Mouse (Mus musculus) kidney, embryonic 16.5 days (tissue): Measurements from ENCODE around the gene App. TPM values are rescaled to one million over a fixed set of nuclear protein-coding genes. Genes with fewer than 3 reads are reported as not detected.
A peak's percentile ranks its signal among the peaks of the same experiment; 100 is the strongest.

Experiments
- ATAC-seq: fragments of 200-750 bp; cut with Nextera tagmentation; 2 replicates; pipeline ENCODE4 v1.8.0; 2017; ENCODE audit warnings: moderate TSS enrichment; ENCODE audit not compliant: low FRiP score, low TSS enrichment
- H3K27ac ChIP-seq: fragments of 300-500 bp; sonication (generic); 2 replicates; pipeline ENCODE4 v1.5.1; 2014; ENCODE audit warnings: low read length
- H3K27me3 ChIP-seq: fragments of 300-500 bp; sonication (generic); 2 replicates; pipeline ENCODE4 v1.6.1; 2014; ENCODE audit warnings: low read length, control low read depth, mixed read lengths; ENCODE audit not compliant: insufficient read depth
- H3K36me3 ChIP-seq: fragments of 300-500 bp; sonication (generic); 2 replicates; pipeline ENCODE4 v1.6.1; 2014; ENCODE audit warnings: low read length, control low read depth, mixed read lengths; ENCODE audit not compliant: insufficient read depth
- H3K4me1 ChIP-seq: fragments of 300-500 bp; sonication (generic); 2 replicates; pipeline ENCODE4 v1.6.1; 2014; ENCODE audit warnings: low read length, control low read depth, mixed read lengths; ENCODE audit not compliant: insufficient read depth
- H3K4me2 ChIP-seq: fragments of 300-500 bp; sonication (generic); replicated peaks from 2 replicates; pipeline ENCODE4 v1.6.1; 2014; ENCODE audit warnings: low read depth, low read length
- H3K4me3 ChIP-seq: fragments of 300-500 bp; sonication (generic); 2 replicates; pipeline ENCODE4 v1.5.1; 2014; ENCODE audit warnings: mild to moderate bottlenecking, low read length
- H3K9ac ChIP-seq: fragments of 300-500 bp; sonication (generic); replicated peaks from 2 replicates; pipeline ENCODE4 v1.6.1; 2014; ENCODE audit warnings: low read length
- H3K9me3 ChIP-seq: fragments of 300-500 bp; sonication (generic); 2 replicates; pipeline ENCODE4 v1.6.1; 2016; ENCODE audit warnings: low read length, control low read depth
- WGBS: fragments of 180-500 bp; shearing (Covaris S2); extraction: QIAGEN DNeasy Blood & Tissue Kit; methylation state at CpG from one replicate; pipeline ENCODE4 v1.1.7; 2014; 5-methylcytosine and 5-hydroxymethylcytosine counted together
- polyA plus RNA-seq: library from polyadenylated mRNA; unstranded; fragments of >200 nt; fragmentation: Nextera tagmentation; extraction: Ambion mirVana; gene quantifications from 2 replicates; pipeline ENCODE4 v1.2.1, GENCODE M21; 2015

The App gene
- polyA plus RNA-seq, 1 experiment from 2014 or later = 336 TPM

- ATAC-seq = peak; percentile 43; the same call in 1 of the 2 replicates
- WGBS = 83% methylated on average over 1 of the region's 1 CpGs
- Histone ChIP-seq H3K36me3 (peaks cover 34% of the 10 kb centered on the region), H3K9ac (no peak overlapping the region), H3K4me3 (no peak overlapping the region), H3K4me1 (peaks cover 25% of the 10 kb centered on the region; the same call in 1 of the 2 replicates), H3K4me2 (no peak overlapping the region), H3K27ac (no peak overlapping the region), H3K27me3 (no peaks in the 10 kb centered on the region), H3K9me3 (no peaks in the 10 kb centered on the region)
Observed at GRCm38 (mm10) chr16:85084152-85084551, 89.4 kb downstream of the App start.

DNA sequence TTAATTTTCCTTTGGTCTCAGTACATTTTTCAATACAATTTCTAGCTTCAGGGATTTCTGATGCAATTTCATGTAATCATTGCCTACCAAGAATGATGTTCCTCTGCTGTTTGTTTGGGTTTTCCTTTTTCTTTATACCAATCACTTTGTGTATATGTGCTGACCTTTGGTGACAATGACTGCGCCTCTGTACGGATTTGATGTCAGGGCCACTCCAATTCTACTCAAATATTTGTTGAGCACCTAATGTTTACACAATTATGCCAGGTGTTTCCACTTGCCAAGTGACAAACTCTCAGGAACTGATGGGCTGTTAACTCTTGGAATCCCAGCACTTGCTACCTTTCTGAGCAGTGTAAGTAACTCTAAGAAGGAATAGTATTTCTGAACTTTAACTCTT, 98.2 kb downstream of the App start:
- H3K9ac ChIP-seq = no peak overlapping the region
- H3K27me3 ChIP-seq = no peaks in the 10 kb centered on the region
- H3K4me1 ChIP-seq = 0 out of 2 replicates have a peak, but pooled peaks cover 4% of the 10 kb centered on the region
- H3K27ac ChIP-seq = no peak overlapping the region
- H3K36me3 ChIP-seq = peaks cover 46% of the 10 kb centered on the region
- no peaks in the 10 kb centered on the region for H3K9me3 ChIP-seq
- no peak overlapping the region for H3K4me3 ChIP-seq
- 74% methylated on average over 2 of the region's 2 CpGs for WGBS
- no peak overlapping the region for H3K4me2 ChIP-seq
- ATAC-seq = no peak

GRCm38 (mm10) chr16:85074889-85075288, 98.7 kb downstream of the App start:
- no peak overlapping the region for H3K4me2 ChIP-seq
- H3K27me3 ChIP-seq = no peaks in the 10 kb centered on the region
- H3K9ac ChIP-seq = no peak overlapping the region
- 84% methylated on average over 6 of the region's 6 CpGs for WGBS
- ATAC-seq = no peak
- no peak overlapping the region for H3K4me3 ChIP-seq
- no peaks in the 10 kb centered on the region for H3K9me3 ChIP-seq
- 0 out of 2 replicates have a peak, but pooled peaks cover 4% of the 10 kb centered on the region for H3K4me1 ChIP-seq
- H3K36me3 ChIP-seq = peaks cover 46% of the 10 kb centered on the region
- H3K27ac ChIP-seq = no peak overlapping the region

GRCm38 (mm10) chr16:85072624-85073023, 100.9 kb downstream of the App start:
- WGBS = 87% methylated on average over 12 of the region's 12 CpGs
- Histone ChIP-seq H3K4me1 (0 out of 2 replicates have a peak, but pooled peaks cover 4% of the 10 kb centered on the region), H3K27me3 (no peaks in the 10 kb centered on the region), H3K9me3 (no peaks in the 10 kb centered on the region), H3K9ac (no peak overlapping the region), H3K27ac (no peak overlapping the region), H3K4me3 (no peak overlapping the region), H3K36me3 (peaks cover 33% of the 10 kb centered on the region), H3K4me2 (no peak overlapping the region)
- no peak for ATAC-seq

DNA sequence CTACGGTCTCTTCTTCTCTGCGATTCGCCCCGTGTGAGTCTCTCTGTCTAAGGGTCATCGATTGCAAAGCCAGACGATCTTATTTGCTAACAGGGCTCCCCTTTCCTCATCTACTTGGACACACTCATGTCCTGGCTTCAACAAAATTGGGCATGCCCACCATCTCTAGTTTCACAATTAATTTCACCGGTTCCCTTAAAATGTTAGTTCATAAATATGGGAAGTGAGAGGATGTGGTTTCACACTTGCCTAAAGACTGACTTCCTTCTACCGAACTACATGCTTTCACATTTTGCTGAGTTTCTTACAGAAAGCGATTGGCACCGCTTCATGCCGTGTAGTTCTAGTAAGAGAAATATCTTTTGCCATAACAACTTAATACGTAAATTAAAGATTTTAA, 101.8 kb downstream of the App start:
- 91% methylated on average over 12 of the region's 12 CpGs for WGBS
- no peak overlapping the region for H3K4me3 ChIP-seq
- H3K9ac ChIP-seq = no peak overlapping the region
- no peaks in the 10 kb centered on the region for H3K9me3 ChIP-seq
- H3K4me1 ChIP-seq = 0 out of 2 replicates have a peak, but pooled peaks cover 4% of the 10 kb centered on the region
- H3K27me3 ChIP-seq = no peaks in the 10 kb centered on the region
- H3K27ac ChIP-seq = peak overlapping the region; percentile 67; the same call in 1 of the 2 replicates
- no peak overlapping the region for H3K4me2 ChIP-seq
- ATAC-seq = no peak
- H3K36me3 ChIP-seq = peaks cover 34% of the 10 kb centered on the region

DNA sequence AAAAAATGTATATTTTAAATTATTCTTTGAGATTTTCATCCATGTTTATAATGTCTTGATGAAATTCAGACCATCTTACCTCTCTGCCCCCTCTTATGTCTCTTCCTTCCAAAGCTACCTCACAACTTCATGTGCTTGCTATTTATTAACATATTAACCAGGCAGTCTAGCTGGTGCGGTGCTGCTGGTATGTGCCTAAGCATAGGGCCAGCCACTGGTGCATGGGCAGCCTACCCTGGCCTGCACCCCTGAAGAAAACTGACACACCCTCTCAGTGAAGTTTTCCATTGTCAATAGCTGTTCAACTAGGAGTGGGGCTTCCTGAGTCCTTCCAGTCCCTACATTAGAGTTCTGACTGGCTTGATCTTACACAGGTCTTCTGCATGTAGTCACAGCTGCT, 102.3 kb downstream of the App start:
- H3K9me3 ChIP-seq = no peaks in the 10 kb centered on the region
- no peak overlapping the region for H3K4me3 ChIP-seq
- H3K4me1 ChIP-seq = 0 out of 2 replicates have a peak, but pooled peaks cover 4% of the 10 kb centered on the region
- WGBS = 73% methylated on average over 1 of the region's 1 CpGs
- peaks cover 29% of the 10 kb centered on the region for H3K36me3 ChIP-seq
- peak overlapping the region; percentile 67; the same call in 1 of the 2 replicates for H3K27ac ChIP-seq
- no peak overlapping the region for H3K4me2 ChIP-seq
- ATAC-seq = peak; percentile 93
- H3K27me3 ChIP-seq = no peaks in the 10 kb centered on the region
- no peak overlapping the region for H3K9ac ChIP-seq

DNA sequence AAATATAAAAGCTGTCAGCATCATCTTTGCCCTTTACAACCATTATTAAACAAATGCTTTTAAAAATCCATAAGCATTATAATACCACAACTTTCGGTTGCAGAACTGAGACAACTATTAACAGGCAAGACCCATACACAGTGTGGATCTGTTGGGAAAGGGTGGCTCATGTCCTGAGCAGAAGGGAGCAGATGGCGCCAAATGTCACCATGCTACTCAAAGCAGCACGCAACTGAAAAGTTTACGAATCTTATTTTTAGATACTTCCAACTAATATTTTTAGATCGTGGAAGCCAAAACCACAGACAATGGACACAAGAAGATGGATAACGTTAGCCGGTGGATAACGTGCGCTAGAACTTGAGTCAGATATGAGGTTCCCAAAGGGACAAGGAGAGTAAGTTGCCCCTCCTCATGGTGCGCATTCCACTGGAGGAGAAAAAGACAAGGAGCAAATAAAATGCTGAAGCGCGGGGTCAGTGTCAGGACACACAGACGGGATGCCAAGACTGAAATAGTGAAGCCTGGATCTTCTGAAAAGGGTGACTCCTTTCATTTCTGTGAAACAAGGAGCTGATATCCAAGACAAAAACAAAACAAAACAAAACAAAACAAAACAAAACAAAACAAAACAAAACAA, 106.2 kb downstream of the App start:
- Histone ChIP-seq H3K4me3 (no peak overlapping the region), H3K4me1 (0 out of 2 replicates have a peak, but pooled peaks cover 4% of the 10 kb centered on the region), H3K36me3 (peaks cover 20% of the 10 kb centered on the region), H3K9me3 (no peaks in the 10 kb centered on the region), H3K27me3 (no peaks in the 10 kb centered on the region), H3K27ac (no peak overlapping the region), H3K4me2 (no peak overlapping the region), H3K9ac (no peak overlapping the region)
- ATAC-seq = no peak
- 74% methylated on average over 13 of the region's 13 CpGs for WGBS

DNA sequence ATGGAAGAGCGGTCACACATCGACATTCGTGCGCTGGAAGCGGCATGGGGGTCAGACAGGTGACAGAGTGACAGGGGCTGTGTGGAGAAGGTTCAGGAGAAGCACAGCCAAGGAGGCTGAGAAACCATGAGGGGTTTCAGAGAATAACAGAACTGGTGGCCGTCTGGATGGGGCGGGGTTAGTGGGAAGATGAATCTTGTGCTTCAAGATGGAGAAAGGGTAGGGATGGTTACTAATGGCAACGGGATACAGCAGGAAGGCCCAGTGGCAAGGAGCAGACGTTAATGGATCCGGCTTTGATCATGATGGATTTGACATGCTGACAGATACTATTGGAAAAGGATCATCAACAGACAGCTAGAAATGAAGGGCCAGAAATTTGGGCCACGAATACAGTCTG, 107.3 kb downstream of the App start:
- 81% methylated on average over 11 of the region's 11 CpGs for WGBS
- no peaks in the 10 kb centered on the region for H3K27me3 ChIP-seq
- H3K27ac ChIP-seq = no peak overlapping the region
- no peak for ATAC-seq
- no peak overlapping the region for H3K9ac ChIP-seq
- H3K4me3 ChIP-seq = no peak overlapping the region
- peaks cover 6% of the 10 kb centered on the region; the same call in 1 of the 2 replicates for H3K9me3 ChIP-seq
- H3K36me3 ChIP-seq = peaks cover 21% of the 10 kb centered on the region; the same call in 1 of the 2 replicates
- H3K4me1 ChIP-seq = 0 out of 2 replicates have a peak, but pooled peaks cover 4% of the 10 kb centered on the region
- no peak overlapping the region for H3K4me2 ChIP-seq

DNA sequence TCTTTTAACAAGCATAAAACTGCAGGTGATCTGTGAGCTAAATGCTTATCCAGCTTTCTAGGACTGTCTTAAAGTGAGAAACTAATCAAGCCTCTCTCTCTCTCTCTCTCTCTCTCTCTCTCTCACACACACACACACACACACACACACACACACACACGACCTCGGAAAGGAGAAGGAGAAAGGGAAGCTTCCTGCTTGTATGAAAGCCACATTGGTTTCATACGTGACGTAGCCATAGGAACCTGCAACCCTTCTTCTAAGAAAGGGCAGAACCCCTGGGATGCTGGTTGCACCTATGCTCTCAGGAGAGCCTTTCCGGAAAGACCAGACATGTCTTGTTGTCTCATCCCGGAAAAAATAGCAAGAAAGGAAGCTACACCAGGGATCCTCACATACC, 108.8 kb downstream of the App start:
- no peak overlapping the region for H3K4me3 ChIP-seq
- peaks cover 6% of the 10 kb centered on the region; the same call in 1 of the 2 replicates for H3K9me3 ChIP-seq
- no peak overlapping the region for H3K9ac ChIP-seq
- H3K27ac ChIP-seq = no peak overlapping the region
- H3K4me2 ChIP-seq = no peak overlapping the region
- H3K36me3 ChIP-seq = peaks cover 18% of the 10 kb centered on the region; the same call in 1 of the 2 replicates
- 86% methylated on average over 5 of the region's 6 CpGs for WGBS
- H3K27me3 ChIP-seq = no peaks in the 10 kb centered on the region
- ATAC-seq = no peak
- no peaks in the 10 kb centered on the region for H3K4me1 ChIP-seq

DNA sequence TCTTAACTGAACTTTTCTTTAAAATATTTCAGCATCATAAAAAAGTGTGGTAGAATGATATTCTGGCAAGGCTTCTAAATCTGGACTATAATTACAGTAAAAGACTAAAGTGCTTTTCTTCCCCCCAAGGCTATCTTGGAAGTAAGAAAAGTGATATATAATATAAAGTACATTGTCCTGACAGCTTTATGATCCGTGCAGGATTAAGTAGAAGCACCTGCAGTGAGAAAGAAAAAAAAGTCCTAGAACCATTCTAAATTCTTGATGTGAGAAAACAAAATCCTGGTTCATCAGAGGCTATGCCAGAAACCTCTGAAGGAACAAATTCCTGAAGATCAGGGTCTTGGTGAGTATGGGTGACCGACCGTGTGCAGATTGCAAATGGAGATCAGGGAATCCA, 110.8 kb downstream of the App start:
- Histone ChIP-seq H3K9ac (no peak overlapping the region), H3K27me3 (no peaks in the 10 kb centered on the region), H3K27ac (no peak overlapping the region; the same call in 1 of the 2 replicates), H3K4me2 (no peak overlapping the region), H3K36me3 (peaks cover 17% of the 10 kb centered on the region; the same call in 1 of the 2 replicates), H3K9me3 (peaks cover 6% of the 10 kb centered on the region; the same call in 1 of the 2 replicates), H3K4me1 (peaks cover 7% of the 10 kb centered on the region; the same call in 1 of the 2 replicates), H3K4me3 (no peak overlapping the region)
- WGBS = 37% methylated on average over 3 of the region's 3 CpGs
- 0 out of 2 replicates have a peak, but pooled peaks have one; percentile 44 for ATAC-seq
